Mouse (Mus musculus): ENCODE measurements at regions not wholly inside any gene's neighbourhood (a gene's known extent, or its start where the extent isn't known, plus 50 kb on each side); places are given as distances from the start of the nearest gene placed in this dataset.
A peak's percentile ranks its signal among the peaks of the same experiment; 100 is the strongest.

- no peak for DNase-seq (ENCODE audit: low spot score)
These were observed 53.5 kb upstream of the Ralgapa2 start for GRCm38 (mm10) chr2:146565693-146566092.

DNA sequence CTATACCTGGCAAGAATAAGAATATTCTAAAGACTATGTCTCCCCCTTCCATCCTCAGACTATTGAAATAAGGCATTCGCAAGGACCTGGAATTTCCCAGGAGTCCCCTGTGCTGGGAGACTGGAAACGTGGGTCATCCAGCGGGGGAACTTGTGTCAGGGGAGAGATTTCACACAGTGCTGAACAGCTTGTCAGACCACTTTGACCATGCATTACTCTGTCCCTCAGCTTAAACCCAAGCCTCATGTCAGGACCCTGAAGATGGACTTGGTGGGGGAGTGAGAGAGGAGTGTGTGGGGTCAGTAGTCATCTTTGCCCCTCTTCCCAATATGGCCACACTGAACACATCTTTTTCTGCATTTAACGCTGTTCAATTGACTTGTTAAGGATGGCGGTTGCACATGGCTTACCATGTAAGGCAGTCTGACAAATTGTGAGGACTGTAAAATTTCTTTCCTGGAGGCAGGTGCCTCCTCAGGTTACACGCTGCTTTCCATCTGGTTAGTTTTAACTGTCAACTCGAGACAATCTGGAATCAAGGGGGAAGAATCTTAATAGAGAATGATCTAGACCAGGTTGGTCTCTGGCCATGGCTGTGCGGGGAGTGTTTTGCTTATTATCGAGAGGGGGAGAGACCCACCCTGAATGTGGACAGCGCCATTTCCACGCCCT lies 56.2 kb upstream of the Ralgapa2 start:
- no peak for DNase-seq (ENCODE audit: low spot score)

- no peak for DNase-seq (ENCODE audit: low spot score)
These were observed 58.9 kb upstream of the Ralgapa2 start for GRCm38 (mm10) chr2:146571036-146571435.

DNA sequence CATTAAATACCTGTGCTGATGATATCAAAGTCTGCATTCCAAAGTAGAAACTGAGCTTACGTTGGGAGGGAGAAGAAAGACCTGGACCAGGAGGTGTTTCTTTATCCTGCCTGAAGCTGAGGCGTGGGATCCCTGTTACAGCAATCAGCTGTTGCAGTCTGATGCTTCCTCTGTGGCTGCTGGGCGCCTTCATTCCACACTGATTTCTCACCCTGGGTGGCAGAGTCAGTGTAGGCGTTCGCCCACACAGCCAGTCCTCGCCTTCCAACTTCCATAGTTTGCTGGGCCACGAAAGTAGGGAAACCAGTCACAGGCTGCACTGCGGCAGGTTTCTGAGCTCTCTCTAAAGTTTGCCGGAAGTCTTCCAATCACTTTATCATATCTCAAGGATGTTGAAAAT lies 59.7 kb upstream of the Ralgapa2 start:
- no peak for DNase-seq (ENCODE audit: low spot score)

GRCm38 (mm10) chr2:146575610-146576297 lies 63.6 kb upstream of the Ralgapa2 start:
- DNase-seq (ENCODE audit: low spot score) = no peak

DNA sequence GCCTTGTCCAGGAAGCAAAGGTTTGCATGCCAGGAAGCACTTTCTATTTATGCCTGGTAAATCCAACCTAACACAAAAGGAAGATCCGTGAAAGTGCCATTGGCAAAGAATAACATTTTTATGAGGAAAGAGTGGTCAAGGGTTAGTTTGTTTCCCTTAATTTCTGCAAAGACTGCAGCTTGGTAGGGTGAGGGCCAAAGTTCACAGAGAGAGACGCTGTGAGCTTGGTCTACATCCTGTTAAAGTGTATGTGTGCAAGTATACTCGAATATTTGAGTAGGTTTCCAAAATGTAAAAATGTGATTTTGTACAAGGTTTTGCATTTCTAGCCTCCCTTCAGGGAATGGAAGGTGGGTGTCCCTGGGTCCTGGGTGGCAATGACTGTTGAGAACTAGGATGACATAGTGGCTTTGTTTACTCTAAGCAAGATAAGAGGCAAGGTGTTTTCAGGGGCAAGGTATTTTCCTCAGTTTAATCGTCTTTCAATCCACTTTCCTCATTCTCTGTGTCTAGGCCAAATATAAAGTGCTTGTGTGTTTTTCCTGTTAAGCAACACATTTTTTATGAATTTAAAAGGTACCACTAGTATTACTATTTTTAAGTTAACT lies 64.3 kb upstream of the Ralgapa2 start:
- no peak for DNase-seq (ENCODE audit: low spot score)

- no peak for DNase-seq (ENCODE audit: low spot score)
These were observed 65.0 kb upstream of the Ralgapa2 start for GRCm38 (mm10) chr2:146577096-146577495.

DNA sequence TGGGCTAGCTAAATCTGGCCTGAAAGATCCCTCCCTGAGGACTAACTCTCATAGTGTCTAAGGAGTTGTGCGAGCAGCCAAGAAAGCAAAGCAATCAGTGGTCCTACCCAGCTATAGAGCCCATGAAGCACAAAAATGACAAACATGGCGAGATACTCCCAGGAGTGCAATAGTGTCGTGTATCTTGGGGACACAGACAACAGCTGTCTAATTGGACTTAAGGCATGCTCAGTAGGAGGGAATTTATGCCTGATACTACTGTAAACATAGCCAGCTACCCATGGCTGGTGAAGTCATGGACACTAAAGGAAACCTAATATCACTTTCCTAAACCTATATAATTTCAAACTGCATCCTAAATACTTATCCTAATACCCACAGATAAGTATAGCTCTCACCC lies 69.1 kb upstream of the Ralgapa2 start:
- no peak for DNase-seq (ENCODE audit: low spot score)

- DNase-seq (ENCODE audit: low spot score) = no peak
These were observed 71.8 kb upstream of the Ralgapa2 start for GRCm38 (mm10) chr2:146583807-146584388.

GRCm38 (mm10) chr2:146586381-146586780 lies 74.2 kb upstream of the Ralgapa2 start:
- DNase-seq (ENCODE audit: low spot score) = no peak

DNA sequence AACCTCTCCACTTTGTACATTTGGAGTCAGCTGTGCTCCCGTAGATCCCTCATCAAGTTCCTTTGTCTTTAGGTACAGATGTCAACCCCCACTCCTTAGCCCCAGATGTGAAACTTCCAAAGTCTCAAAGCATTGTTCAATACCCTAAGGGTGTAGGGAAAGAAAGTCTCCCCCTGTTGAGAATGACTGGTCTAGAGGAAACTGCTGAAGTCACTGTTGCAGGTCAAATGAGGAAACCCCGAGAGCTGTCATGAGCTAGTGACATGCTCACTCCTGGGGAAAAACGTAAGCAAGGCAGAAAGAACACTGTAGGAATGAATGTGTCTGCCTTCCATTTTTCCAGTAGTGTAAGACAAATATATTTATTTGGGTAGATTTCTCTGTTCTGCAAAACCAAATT lies 74.8 kb upstream of the Ralgapa2 start:
- no peak for DNase-seq (ENCODE audit: low spot score)

DNA sequence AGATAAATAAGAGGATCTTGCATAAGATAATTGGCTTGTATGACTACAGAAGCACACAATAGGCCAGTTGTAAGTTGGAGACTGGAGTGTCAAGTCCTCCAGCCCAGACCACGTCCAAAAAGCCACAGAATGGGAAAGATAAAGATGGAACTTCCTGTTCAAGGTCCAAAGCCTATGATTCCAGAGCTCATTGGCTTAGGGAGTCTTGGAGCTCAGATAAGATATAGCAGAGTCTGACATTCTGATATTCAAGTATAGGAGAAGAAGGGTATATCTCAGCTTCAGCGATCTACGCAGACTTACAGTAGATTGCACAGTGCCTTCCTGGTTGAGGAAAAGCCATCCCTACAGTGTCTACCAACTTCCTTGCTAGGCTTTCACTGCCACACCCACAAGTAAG lies 77.7 kb upstream of the Ralgapa2 start:
- no peak for DNase-seq (ENCODE audit: low spot score)

DNA sequence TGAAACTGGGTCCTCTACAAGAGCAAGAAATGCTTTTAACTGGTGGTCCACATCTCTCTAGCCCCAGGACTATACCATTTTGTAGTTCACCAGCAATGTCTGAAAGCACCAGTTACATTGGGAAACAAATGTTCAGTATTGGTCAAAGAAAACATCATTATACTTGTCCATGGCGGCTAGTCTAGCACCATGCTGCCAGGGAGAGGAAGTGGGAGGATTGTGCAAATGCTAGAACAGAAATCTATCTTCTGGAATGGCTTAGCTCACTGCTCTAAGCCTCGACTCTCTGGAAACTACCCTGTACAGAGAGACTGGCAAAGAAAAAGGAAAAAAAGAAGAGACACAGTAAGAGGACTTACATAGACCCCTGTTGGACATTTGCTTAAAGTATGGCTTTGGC lies 81.1 kb upstream of the Ralgapa2 start:
- no peak for DNase-seq (ENCODE audit: low spot score)

DNA sequence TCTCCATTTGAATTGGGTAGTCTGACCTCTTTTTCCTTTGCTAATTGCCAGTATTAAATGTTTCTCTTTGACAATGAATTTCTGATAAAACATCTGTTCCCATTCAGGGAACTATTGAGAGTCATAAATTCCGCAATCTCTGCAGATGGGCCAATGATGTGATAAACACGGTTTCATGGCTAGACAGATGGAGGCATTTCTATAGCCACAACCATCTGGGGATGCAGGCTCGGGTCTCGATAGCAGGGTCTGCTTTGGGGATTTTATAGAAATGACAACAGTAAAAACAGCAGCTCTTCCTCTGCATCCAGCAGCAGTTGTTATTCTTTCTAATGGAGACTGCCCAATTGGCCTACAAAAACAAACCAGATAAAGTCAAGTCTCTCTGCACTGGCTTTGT lies 82.1 kb upstream of the Ralgapa2 start:
- no peak for DNase-seq (ENCODE audit: low spot score)

GRCm38 (mm10) chr2:146595673-146596072 lies 83.5 kb upstream of the Ralgapa2 start:
- DNase-seq (ENCODE audit: low spot score) = no peak

DNA sequence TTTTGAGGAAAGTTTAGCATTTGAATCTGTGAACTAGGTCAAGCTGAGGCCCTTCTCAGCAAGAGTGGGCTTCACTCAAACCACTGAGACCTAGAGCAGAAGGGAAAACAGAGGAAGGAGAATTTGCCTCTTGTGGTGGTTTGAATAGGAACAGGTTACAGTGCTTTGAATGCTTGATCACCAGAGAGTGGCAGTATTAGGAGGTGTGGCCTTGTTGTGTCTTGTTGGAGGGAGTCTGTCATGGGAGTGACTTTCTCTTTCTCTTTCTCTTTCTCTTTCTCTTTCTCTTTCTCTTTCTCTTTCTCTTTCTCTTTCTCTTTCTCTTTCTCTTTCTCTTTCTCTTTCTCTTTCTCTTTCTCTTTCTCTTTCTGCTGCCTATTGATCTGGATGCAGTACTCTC lies 94.0 kb upstream of the Ralgapa2 start:
- DNase-seq (ENCODE audit: low spot score) = no peak

- no peak for DNase-seq (ENCODE audit: low spot score)
These were observed 98.8 kb upstream of the Ralgapa2 start for GRCm38 (mm10) chr2:146610896-146611295.

DNA sequence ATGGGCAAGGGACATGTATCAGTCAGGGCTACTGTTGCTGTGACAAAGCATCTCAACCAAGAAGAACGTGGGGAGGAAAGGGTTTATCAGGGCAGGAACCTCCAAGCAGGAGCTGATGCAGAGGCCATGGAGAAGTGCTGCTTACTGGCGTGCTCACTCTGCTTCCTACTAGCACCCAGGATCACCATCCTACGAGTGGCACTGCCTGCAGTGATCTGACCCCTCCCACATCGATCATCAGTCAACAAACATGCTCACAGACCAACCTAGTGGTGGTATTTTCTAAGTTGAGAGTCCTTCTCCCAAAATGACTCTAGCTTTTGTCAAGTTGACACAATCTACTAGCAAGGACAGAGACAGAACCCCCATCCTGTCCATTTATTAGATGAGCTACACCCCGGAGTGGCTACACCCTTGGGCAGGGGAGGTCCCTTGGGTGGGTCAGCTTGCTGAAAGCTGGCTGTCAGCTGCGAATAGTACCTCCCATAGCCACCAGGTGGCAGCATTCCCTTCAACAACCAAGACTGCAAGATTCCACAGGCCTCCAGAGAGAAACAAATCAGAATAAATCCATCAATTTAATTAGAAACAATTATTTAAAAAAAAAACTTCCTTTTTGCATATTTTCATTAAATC lies 99.9 kb upstream of the Ralgapa2 start:
- peak; percentile 88 for DNase-seq (ENCODE audit: low spot score)

DNA sequence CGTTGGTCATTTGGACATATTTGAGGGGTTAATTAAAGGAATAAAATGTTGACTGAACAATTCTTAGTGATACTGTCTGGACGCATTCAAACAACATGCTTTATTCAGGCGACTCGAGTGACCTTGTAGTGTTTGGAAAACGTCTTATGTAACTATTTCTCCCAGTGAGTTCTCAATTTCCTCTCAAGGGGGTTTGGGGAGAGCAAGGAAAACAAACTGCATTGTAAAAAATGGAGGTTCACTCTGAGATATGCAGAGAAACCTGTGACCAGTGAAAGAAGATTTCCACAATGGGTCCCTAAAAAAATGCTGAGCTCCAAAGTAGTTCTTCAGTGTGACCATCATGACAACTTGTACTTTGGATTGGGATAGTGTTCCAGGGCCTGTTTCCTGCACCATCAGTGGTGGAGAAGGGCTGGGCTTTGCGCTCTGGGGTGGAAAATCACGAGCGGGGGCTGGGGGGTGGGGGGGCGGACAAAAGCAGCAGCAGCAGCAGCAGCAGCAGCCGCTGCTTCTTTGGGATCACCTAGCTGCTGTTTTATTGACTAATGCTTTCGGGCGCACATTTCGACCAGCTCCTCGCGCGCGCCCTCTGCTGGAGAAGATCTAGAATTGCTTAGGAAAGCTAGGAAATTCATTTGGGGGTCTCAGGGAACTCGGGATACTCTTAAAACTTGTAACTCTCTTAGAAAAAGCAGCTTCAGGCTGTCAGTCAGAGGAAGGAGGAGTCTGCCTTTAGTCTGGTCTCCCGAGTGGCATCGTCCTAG lies 100.6 kb upstream of the Ralgapa2 start:
- peak; percentile 75 for DNase-seq (ENCODE audit: low spot score)

DNA sequence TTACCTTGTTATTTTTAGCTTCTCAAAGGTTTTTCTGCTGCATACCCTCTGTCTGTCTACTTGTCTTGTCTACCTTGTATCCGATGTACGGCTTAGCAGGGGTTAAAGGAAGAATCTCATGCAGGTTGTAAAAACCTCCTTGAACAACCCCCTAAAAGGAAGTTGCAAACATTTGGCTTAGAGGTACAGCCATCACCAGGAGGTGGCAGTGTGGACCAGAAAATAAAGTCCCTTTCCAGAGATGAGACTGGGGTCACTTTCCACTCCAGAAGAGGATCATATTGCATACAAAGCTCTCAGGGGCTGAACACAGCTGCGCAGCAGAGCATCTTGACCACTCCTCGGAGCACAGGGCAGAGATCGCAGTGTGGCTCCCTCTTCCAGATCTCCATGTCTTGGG lies 109.0 kb upstream of the Ralgapa2 start:
- peak; percentile 92 for DNase-seq (ENCODE audit: low spot score)

DNA sequence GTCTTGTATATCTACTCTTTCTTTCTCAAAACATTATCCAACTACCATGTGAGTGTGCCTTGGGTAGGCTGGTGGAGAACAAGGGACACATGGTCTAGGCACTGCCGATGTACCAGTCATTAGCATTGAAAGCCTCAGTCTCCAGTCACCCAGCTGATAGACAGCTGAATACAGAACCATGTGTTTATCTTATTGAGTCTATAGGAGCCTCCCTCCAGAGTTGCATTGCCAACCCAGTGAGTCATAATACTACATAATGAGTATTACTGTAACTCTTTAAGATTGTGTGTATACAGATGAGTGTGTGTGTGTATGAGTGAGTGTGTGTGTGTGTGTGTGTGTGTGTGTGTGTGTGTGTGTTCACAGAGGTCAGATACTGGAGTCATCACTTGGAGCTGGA lies 110.9 kb upstream of the Ralgapa2 start:
- no peak for DNase-seq (ENCODE audit: low spot score)

GRCm38 (mm10) chr2:146624207-146624606 lies 112.1 kb upstream of the Ralgapa2 start:
- no peak for DNase-seq (ENCODE audit: low spot score)
